Mouse (Mus musculus) urinary bladder, postnatal 10 days (tissue): ENCODE measurements around the gene Grin1.

Source experiments
- DNase-seq: peaks from one replicate; pipeline ENCODE4 v3.0.0; 2022; ENCODE audit warnings: low spot score

Gene Grin1

DNA sequence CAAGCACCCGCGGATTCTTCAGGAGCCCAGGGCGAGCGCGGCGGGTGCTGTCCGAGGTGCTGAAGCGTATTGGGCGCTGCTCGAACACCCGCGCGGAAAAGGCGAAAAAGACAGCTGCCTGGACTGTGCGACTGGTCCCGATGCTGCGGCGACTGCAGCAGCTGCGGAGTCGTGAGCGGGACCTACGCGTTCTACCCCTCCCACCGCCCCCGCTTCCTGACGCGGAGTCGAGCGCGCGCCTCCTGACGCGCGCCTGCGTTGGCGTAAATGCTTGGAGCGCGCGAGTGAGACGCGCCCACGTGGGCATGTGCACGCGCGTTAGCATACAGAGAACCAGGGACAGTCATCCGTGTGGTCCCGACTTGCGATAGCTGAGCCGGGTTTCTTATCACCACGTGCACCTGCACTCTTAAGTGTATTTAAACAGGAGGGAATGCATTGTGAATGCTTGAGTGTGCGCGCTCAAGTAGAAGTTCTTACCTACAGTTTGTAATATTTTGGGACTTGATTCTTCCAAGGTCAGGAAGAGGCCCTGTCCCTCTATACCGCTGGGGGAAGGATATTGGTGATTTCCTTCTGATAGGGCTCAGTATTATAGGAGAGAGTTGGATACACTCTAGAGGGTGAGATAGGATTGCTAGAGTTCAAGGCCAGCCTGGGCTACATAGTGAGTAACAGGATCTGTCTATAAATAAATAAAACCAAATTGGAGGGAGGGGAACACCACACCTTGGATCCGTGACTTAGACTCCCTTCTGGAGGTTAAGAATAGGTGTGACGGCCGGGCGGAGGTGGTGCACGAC is at the start of gene Grin1:
Gene Grin1, minus strand, starts transcription at position 217 of the 803 bp plus-strand sequence.
- no peak for DNase-seq

DNA sequence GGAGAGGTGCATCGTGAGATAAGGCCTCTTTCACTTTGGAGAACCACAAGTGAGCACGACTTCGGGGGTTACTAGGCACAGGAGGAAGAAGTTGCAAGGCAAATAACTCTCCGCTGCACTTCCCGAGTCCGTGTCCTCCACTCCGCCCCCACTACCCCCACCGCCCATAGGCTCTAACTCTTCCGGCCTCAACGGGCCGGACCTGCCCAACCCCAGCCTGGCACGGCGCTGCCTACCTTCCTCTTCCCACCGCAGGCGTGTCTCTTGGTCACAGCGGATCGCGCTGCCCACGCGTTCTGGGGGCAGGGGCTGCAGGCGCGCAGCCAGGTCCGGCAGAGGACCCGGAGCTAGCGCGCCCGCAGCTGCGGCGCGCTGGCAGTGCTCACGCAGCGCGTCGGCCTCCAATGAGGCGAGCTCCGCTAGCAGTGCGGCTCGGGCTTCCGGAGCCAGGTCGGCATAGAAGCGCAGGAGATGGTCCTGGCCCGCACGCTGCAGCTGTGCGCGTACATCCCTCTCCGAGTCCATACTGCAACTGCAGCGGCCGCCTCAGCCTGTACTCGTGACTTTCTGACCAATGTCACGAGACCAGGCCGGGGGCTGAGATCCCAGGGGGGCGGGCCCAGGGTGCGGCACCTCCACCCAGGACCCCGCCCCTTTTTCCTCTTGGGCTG is 46.2 kb upstream of the Grin1 start, which contains the start of gene Uap1l1:
Gene Uap1l1, minus strand, starts transcription at position 592 of the 671 bp plus-strand sequence.
- DNase-seq = peak; percentile 48

DNA sequence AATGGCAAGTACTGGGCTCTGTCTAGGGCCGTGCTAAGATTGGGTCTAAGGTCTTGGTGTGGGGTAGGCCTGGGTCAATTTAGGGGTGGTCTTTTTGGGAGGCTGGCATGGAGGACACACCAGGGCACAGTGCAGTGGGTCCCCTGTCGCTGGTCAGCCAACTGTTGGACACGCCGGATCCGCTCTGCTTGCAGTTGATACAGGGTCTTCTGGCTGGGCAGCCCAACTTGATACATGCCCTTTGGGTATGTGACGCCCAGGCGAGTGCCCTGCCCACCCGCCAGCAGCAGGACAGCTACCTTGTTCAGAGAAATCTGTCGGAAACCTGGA is 45.7 kb upstream of the Grin1 start:
- no peak for DNase-seq

DNA sequence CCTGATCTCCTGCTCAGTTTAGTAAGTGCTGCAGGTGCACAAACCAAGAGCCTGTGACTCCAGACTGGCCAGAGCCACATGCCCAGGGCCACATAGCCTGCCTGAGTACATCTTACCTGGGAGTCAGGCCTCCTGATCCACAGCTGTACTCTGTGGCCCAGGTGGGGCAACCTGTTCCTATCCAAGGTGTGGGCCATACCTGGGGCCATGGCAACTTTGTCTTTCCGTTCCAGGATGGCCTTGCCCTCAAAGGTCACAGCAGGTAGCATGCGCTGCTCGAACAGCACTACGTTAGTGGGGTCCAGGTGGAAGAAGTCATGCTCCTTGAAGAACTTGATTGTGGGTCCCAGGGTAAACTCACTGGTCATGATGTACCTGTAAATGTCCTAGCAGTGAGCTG is 45.3 kb upstream of the Grin1 start:
- DNase-seq = no peak

- no peak for DNase-seq
Measured at GRCm38 (mm10) chr2:25363478-25364178, 44.6 kb upstream of the Grin1 start.

DNA sequence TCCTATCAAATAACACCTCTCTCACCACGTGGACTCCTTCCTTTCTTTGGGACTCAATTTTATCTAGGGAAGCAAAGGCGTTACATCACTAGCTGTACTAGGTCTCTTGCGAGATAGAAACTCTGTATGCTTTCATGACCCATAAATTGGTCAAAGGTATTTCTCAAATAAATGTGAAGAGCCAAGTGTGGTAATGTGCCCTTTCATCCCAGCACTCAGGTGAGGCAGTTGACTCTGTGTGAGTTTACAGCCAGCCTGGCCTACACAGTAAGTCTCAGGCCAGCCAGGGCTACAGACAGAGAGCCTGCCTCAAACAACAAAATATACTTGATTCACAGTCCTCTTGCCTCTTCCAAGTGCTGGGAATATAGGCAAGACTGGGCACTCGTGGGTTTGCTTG is 40.9 kb upstream of the Grin1 start:
- DNase-seq = no peak

DNA sequence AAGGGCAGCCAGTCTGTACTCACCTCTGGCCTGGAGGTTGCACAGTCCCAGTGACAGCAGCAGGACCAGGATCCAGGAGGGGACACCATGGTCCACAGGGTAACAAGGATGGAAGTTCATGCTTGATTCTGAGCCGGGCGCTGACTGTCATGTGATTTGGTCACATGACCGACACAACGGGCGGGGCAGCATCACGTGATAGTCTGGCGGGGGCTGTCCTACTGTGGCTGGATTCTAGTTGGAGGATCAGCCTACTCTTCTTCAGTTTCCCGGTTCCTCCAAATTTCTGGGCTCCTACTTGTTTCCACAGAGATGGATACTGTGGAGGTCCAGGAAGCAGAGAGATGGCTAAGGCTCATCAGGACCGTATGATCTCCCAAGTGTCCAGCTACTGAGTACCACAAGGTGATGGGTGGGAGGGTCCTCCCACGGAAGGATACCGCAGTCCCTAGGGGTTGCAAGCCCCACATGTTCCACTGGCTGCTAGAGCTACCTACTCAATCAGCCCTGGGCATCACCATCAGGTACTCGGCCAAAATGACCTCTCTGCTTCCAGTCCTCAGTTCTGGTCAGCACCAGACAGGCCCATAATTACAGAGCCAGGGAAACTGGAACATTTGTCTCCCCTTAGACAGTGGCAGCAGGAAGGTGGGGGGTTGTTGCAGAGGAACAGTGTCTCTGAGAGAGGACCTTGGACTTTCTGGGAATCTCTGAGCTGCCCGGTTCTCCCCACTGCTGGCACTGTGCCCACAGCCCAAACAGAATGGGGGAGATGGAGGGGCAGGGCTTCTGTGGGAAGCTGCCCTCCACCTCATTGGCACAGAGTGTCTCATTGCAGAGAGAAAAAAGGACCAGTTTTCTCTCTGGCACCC is 37.5 kb upstream of the Grin1 start, which contains the start of gene Dpp7:
Gene Dpp7, minus strand, starts transcription at position 152 of the 872 bp plus-strand sequence.
- DNase-seq = no peak

GRCm38 (mm10) chr2:25355419-25356066 is 36.6 kb upstream of the Grin1 start:
- DNase-seq = no peak

DNA sequence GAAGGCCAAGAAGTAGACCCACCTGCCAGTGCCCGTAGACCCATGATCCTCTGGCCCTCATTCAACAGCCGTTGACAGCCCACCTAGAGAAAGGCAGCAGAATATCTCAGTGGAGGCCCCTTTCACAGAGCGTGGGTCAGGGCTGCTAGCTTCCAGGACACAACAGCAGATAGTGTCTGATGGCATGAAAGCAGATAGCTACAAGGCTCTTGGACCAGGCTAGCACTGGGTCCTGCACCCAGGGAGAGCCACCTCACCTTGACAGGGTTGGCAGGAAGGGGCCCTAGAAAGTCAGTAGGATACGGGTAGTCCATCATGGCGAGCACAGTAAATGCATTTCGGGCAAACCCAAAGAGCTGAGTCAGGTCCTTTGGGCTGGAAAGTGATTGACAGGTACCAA is 35.2 kb upstream of the Grin1 start:
- DNase-seq = no peak

GRCm38 (mm10) chr2:25350701-25351100 is 31.7 kb upstream of the Grin1 start:
- DNase-seq = no peak

DNA sequence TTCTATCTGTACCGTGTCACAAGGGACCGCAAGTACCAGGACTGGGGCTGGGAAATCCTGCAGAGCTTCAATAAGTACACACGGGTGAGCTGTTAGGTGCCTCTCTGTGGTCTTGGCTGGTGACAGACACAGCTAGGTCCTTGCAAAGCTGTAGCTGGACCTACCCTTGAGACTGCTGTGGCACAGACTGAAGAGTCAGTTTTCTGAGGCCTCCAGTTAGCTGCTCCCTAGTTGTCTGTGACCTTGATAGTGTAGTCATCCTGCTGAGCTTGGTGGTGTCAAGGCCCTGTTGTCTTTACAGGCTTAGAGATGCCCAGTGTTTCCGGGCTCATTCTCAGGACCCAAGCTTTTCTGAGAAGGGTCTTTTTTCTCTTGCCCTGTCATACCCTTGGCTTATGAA is 30.5 kb upstream of the Grin1 start:
- DNase-seq = no peak

DNA sequence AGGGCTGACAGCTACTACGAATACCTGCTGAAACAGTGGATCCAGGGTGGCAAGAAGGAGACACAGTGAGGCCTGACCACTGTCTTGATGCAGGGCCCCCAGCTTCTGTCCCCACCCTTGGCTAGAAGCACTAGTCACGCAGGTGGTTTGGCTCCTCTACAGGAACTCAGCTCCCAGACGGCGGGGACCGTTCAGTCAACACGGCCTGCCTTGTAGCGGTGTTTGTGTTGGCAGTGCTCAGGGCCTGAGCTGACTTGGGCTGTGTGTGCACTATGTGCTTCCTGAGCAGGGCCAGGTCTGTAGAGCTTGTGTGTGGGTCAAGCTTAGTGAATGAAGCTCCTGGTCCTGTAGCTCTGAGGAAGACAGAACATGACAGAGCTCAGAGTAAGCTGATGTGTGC is 29.2 kb upstream of the Grin1 start:
- no peak for DNase-seq

DNA sequence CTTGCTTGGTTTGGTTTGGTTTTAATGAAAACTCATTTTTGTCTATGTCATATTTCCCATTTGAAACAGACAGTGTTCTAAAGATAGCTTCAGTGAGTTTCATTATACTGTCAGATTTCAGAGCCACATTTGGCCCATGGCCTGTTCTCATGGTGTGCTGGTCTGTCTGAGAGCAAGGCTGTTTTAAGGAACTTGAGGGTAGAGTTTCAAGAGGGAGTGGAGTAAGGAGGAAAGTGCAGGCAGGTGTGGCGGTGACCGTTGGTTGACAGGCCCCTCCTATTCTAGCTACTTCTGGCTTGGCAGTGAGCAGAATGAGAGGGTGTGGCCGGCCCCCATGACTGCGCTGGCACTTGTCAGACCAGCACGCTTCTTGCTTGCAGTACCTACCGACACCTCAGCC is 19.3 kb upstream of the Grin1 start:
- DNase-seq = no peak

- no peak for DNase-seq
Measured at GRCm38 (mm10) chr2:25333569-25333968, 14.6 kb upstream of the Grin1 start.

DNA sequence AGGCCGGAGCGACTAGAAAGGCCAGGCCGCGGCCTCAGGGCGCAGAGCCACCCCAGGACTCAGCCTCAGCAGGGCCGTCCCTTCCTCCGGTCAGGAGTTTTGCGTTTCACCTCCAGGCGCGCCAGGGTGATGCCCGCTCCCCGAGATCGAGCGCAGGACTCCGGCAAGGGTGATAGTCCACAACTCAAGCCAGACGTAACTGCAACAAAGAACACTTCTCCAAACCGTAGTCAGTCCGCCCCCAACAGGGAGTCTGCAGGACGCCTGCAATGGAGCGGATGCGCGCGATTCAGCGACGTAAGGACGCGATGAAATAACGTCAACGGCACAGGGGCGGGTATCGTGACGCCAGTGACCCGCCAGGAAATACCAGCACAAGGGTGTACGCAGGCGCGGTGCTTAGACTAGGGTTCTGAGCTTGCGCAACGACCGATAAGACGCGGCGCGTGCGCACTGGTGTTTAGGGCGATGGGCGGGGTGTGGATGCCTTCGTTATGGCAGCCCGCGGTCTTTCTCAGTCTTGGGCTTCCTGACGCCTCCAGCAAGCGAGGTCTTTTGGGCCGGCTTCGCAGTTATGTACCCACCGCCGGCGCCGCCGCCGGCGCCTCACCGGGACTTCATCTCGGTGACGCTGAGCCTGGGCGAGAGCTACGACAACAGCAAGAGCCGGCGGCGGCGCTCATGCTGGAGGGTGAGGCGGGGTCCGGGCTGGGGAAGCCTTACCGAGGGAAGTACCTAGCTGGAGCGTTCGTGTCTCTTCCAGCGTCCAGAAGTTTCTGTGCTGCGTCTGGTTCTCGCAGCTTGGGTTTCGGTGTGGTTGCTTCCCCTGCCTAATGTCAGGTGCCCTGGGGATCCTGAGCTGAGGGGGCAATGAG is 13.5 kb upstream of the Grin1 start, which contains the start of gene Man1b1:
Gene Man1b1, plus strand, starts transcription at position 53 of the 875 bp plus-strand sequence.
- peak; percentile 97 for DNase-seq

GRCm38 (mm10) chr2:25331470-25331869 is 12.5 kb upstream of the Grin1 start:
- DNase-seq = no peak

DNA sequence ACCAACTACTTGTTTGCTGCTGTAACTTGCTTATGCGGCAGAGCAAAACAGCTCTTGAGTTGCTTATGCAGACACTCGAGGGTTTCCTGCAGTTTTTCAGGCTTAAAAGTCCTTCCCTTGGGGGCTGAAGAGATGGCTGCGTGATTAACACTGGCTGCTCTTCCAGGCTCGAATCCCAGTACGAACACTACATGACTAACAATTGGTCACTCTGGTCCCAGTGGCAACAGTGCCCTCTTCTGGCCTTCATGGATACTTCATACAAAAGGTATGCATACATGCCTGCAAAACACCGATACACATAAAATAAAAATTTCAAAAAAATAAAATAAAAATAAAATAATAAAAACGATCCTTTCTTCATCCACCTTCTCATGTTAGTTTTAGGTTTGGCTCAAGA is 9.5 kb upstream of the Grin1 start:
- DNase-seq = no peak

DNA sequence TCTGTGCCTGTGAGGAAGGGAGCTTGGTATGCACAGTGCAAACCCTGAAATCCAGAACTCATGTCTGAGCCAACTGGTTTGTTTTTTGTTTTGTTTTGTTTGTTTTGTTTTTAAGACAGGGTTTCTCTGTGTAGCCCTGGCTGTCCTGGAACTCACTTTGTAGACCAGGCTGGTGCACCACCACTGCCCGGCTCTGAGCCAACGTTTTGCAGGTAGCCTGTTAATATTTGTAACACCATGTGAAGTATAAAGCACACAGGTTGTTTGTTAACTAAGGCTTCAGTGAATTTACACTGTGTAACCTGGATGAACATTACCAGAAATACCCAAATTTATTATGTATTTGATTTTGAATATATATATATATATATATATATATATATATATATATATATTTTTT is 7.0 kb upstream of the Grin1 start:
- DNase-seq = no peak

DNA sequence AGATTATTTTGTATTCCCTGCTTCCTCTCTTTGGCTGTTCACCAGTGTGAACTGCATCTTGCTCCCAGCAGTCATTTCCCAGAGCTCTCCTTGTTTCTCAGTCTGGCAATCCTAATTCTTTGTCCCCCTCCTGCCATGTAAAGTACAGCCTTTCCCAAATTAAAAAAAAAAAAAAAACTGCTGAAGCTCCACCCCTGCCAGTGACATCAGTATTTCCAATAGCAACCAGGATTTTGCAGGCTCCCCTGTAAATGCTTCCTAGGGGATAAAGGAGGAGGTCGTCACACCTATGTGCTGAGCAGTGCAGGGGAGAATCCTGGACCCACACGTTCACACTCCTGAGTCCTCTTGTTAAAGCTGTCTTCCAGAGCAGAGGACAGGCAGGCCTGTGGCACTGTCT is 1.1 kb upstream of the Grin1 start:
- DNase-seq = no peak
